Mouse (Mus musculus) liver, postnatal 0 days (tissue): Measurements from ENCODE around the gene Rflnb. TPM values are rescaled to one million over a fixed set of nuclear protein-coding genes. Genes with fewer than 3 reads are reported as not detected.

Experiments used
- ATAC-seq: fragments of 200-750 bp; cut with Nextera tagmentation; 2 replicates; pipeline ENCODE4 v1.8.0; 2017; ENCODE audit warnings: mild to moderate bottlenecking, moderate library complexity
- DNase-seq: peaks from one replicate; pipeline ENCODE4 v3.0.0-alpha.2; 2016
- H3K27ac ChIP-seq: fragments of 300-500 bp; sonication (generic); 2 replicates; pipeline ENCODE4 v1.5.1; 2014; ENCODE audit warnings: antibody characterized with exemption, moderate library complexity, mild to moderate bottlenecking, low read depth
- H3K27me3 ChIP-seq: fragments of 300-500 bp; sonication (generic); 2 replicates; pipeline ENCODE4 v1.6.1; 2014; ENCODE audit warnings: low read length, control low read depth, mixed read lengths; ENCODE audit not compliant: insufficient read depth
- H3K36me3 ChIP-seq: fragments of 300-500 bp; sonication (generic); replicated peaks from 2 replicates; pipeline ENCODE4 v1.6.1; 2014; ENCODE audit warnings: mild to moderate bottlenecking, control low read depth, low read length, moderate library complexity, mixed read lengths; ENCODE audit not compliant: insufficient read depth
- H3K4me1 ChIP-seq: fragments of 300-500 bp; sonication (generic); 2 replicates; pipeline ENCODE4 v1.6.1; 2014; ENCODE audit warnings: antibody characterized with exemption, mild to moderate bottlenecking, control low read depth; ENCODE audit not compliant: insufficient read depth
- H3K4me2 ChIP-seq: fragments of 300-500 bp; sonication (generic); 2 replicates; pipeline ENCODE4 v1.6.1; 2014; ENCODE audit warnings: low read depth, mild to moderate bottlenecking, low read length, moderate library complexity, mixed read lengths
- H3K4me3 ChIP-seq: fragments of 300-500 bp; sonication (generic); 2 replicates; pipeline ENCODE4 v1.5.1; 2014; ENCODE audit warnings: low read depth, low read length
- H3K9ac ChIP-seq: fragments of 300-500 bp; sonication (generic); replicated peaks from 2 replicates; pipeline ENCODE4 v1.6.1; 2014; ENCODE audit warnings: mild to moderate bottlenecking, moderate library complexity
- H3K9me3 ChIP-seq: fragments of 300-500 bp; sonication (generic); 2 replicates; pipeline ENCODE4 v1.6.1; 2016; ENCODE audit warnings: mild to moderate bottlenecking, control low read depth, low read length, mixed read lengths
- CTCF ChIP-seq: sonication (generic); IDR thresholded peaks from 2 replicates; pipeline ENCODE4 v1.5.1; 2016; ENCODE audit warnings: antibody characterized with exemption, low read depth
- EP300 ChIP-seq: IDR thresholded peaks from 2 replicates; pipeline ENCODE4 v1.6.1; 2016; ENCODE audit warnings: antibody characterized with exemption, low read depth, mild to moderate bottlenecking
- WGBS: fragments of 180-500 bp; shearing (Covaris S2); extraction: QIAGEN DNeasy Blood & Tissue Kit; methylation state at CpG from one replicate; pipeline ENCODE4 v1.1.7; 2014; ENCODE audit not compliant: insufficient replicate concordance; 5-methylcytosine and 5-hydroxymethylcytosine counted together
- polyA plus RNA-seq: library from polyadenylated mRNA; unstranded; fragments of >200 nt; fragmentation: Nextera tagmentation; extraction: Ambion mirVana; gene quantifications from 2 replicates; pipeline ENCODE4 v1.2.1, GENCODE M21; 2015

Gene Rflnb
- polyA plus RNA-seq, 1 experiment from 2014 or later: 7.9 TPM

- no peak for DNase-seq
- Histone ChIP-seq H3K4me3 (no peak overlapping the region), H3K9ac (no peak overlapping the region), H3K4me1 (no peaks in the 10 kb centered on the region), H3K4me2 (no peak overlapping the region), H3K27ac (no peak overlapping the region), H3K27me3 (no peaks in the 10 kb centered on the region), H3K36me3 (peaks cover 15% of the 10 kb centered on the region), H3K9me3 (no peaks in the 10 kb centered on the region)
- no peak for ATAC-seq
- no peak for TF ChIP-seq CTCF
- no peak for TF ChIP-seq EP300
- WGBS: 79% methylated on average over 9 of the region's 9 CpGs
Observed at GRCm38 (mm10) chr11:76065521-76066095, 38.0 kb upstream of the Rflnb start.

GRCm38 (mm10) chr11:76064411-76064810 is 36.8 kb upstream of the Rflnb start:
- Histone ChIP-seq H3K4me2 (no peak overlapping the region), H3K27me3 (no peaks in the 10 kb centered on the region), H3K4me3 (no peak overlapping the region), H3K36me3 (peaks cover 15% of the 10 kb centered on the region), H3K4me1 (no peaks in the 10 kb centered on the region), H3K9me3 (no peaks in the 10 kb centered on the region), H3K27ac (no peak overlapping the region), H3K9ac (no peak overlapping the region)
- TF ChIP-seq CTCF: no peak
- DNase-seq: no peak
- no peak for ATAC-seq
- WGBS: 53% methylated on average over 7 of the region's 7 CpGs

- TF ChIP-seq CTCF (no peak), EP300 (no peak)
- Histone ChIP-seq H3K27ac (no peak overlapping the region), H3K4me1 (no peaks in the 10 kb centered on the region), H3K4me2 (no peak overlapping the region), H3K36me3 (peaks cover 11% of the 10 kb centered on the region), H3K9ac (no peak overlapping the region), H3K4me3 (no peak overlapping the region), H3K9me3 (no peaks in the 10 kb centered on the region), H3K27me3 (no peaks in the 10 kb centered on the region)
- DNase-seq (no peak), ATAC-seq (no peak)
- 87% methylated on average over 2 of the region's 2 CpGs for WGBS
Observed at GRCm38 (mm10) chr11:76060906-76061305, 33.3 kb upstream of the Rflnb start.

GRCm38 (mm10) chr11:76059971-76060370 is 32.4 kb upstream of the Rflnb start:
- H3K4me3 ChIP-seq: no peak overlapping the region
- H3K4me2 ChIP-seq: no peak overlapping the region
- peaks cover 13% of the 10 kb centered on the region for H3K36me3 ChIP-seq
- H3K4me1 ChIP-seq: no peaks in the 10 kb centered on the region
- H3K27ac ChIP-seq: no peak overlapping the region
- ATAC-seq (no peak), DNase-seq (no peak)
- H3K27me3 ChIP-seq: no peaks in the 10 kb centered on the region
- no peak for TF ChIP-seq EP300
- no peak for TF ChIP-seq CTCF
- WGBS: 76% methylated on average over 7 of the region's 7 CpGs
- H3K9me3 ChIP-seq: no peaks in the 10 kb centered on the region
- H3K9ac ChIP-seq: no peak overlapping the region

- Histone ChIP-seq H3K4me3 (no peak overlapping the region), H3K27me3 (no peaks in the 10 kb centered on the region), H3K27ac (no peak overlapping the region), H3K4me2 (no peak overlapping the region), H3K9me3 (no peaks in the 10 kb centered on the region), H3K4me1 (no peaks in the 10 kb centered on the region), H3K36me3 (peaks cover 5% of the 10 kb centered on the region; the same call in 1 of the 2 replicates), H3K9ac (no peak overlapping the region)
- 40% methylated on average over 3 of the region's 3 CpGs for WGBS
- DNase-seq (no peak), ATAC-seq (no peak)
- no peak for TF ChIP-seq EP300
- 0 out of 2 replicates have a peak, but pooled peaks have one; percentile 24 for TF ChIP-seq CTCF
Observed at GRCm38 (mm10) chr11:76056487-76056886, 28.9 kb upstream of the Rflnb start.

GRCm38 (mm10) chr11:76052496-76052895 is 24.9 kb upstream of the Rflnb start:
- Histone ChIP-seq H3K36me3 (peaks cover 8% of the 10 kb centered on the region; the same call in 1 of the 2 replicates), H3K4me3 (no peak overlapping the region), H3K27ac (no peak overlapping the region), H3K27me3 (no peaks in the 10 kb centered on the region), H3K9me3 (no peaks in the 10 kb centered on the region), H3K4me1 (no peaks in the 10 kb centered on the region), H3K9ac (no peak overlapping the region), H3K4me2 (no peak overlapping the region)
- 87% methylated on average over 5 of the region's 5 CpGs for whole genome bisulfite sequencing
- no peak for DNase-seq
- ATAC-seq: no peak
- TF ChIP-seq EP300 (no peak), CTCF (no peak)
